Mouse (Mus musculus): ENCODE measurements around the gene Pagr1b. TPM values are rescaled to one million over a fixed set of nuclear protein-coding genes. Genes with fewer than 3 reads are reported as not detected.

Pagr1b gene
- polyA plus RNA-seq, 1 experiment from 2014 or later: not detected

DNA sequence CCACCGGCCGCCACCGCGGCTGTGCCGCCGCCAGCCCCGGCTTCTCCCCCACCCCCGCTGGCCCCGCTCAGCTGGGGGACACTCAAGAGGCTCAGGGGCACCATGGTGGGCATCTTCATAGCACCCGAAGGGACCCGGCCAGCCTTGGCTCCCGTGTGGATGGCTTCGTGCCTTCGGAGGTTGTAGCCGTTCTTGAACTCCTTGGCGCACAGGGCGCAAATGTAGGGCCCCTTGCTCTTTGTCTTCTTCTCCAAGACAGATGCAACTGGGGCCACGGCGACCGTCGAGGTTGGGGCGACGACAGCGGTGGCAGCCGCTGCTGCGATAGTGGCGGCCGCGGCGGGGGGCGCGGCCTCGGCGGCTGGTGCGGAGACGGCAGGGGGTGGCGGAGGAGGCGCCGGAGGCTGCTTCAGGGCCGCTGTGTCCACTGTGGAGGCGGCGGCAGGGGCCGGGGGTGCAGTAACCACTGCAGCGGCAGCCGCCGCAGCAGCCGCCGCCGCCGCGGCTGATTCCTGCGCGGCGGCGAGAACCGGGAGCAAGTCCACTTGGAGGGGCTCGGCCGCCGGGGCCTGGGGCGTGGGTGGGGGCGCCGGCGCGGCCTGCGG, 9.4 kb upstream of the Pagr1b start:
- peaks cover 45% of the 10 kb centered on the region for H3K36me3 ChIP-seq (ENCODE audit: insufficient read depth, low read length)
- WGBS: 0% methylated on average over 60 of the region's 65 CpGs
- peaks cover 50% of the 10 kb centered on the region for H3K4me1 ChIP-seq (ENCODE audit: insufficient read depth, low read length)
- H3K4me2 ChIP-seq (replicated peaks; ENCODE audit: low read depth, low read length): peak overlapping the region; percentile 87
- H3K9ac ChIP-seq (replicated peaks; ENCODE audit: low read length): peak overlapping the region; percentile 97
- H3K4me3 ChIP-seq (ENCODE audit: low read length): peak overlapping the region; percentile 95
- H3K9me3 ChIP-seq (ENCODE audit: low read length): no peaks in the 10 kb centered on the region
- H3K27ac ChIP-seq (ENCODE audit: low read length): peak overlapping the region; percentile 99
- H3K27me3 ChIP-seq (ENCODE audit: insufficient read depth, low read length): no peaks in the 10 kb centered on the region
- ATAC-seq (ENCODE audit: low FRiP score, low TSS enrichment): no peak

DNA sequence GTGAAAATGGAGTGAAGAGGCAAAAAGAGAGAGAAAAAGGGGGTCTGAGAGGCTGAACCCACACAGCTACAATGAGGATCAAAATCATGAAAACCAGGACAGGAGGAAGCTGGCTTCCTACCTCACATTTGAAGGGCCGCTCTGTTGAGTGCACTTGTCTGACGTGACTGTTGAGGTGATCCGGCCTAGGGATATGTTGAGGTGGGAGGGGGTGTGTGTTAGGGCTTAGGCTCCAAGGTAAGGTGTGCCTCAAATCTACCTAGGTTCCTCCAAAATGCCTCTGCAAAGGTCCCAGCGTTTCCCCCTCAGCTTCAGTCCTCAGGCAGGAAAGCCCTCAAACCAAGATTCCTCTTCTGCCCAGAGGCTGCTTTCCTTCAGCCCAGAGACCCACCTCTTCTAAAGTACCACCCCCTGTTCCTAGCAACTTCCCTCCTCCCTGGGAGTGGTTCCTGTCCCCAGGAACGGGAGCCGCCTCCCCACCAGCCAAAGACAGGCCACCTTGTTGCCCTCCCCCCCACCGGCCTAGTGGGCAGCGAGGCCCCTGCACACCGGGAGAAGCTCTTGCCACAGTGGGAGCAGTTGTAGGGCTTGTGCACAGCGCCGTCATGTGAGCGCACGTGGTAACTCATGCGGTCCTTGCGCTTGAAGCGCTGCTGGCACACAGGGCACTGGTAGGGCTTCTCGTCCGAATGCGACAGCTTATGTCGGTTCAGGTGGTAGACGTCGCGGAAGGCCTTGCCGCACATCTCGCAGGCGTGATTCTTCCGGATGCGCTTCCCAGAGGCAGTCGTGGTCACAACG, 8.7 kb upstream of the Pagr1b start:
- under 1% methylated on average over 30 of the region's 30 CpGs for WGBS
- Histone ChIP-seq H3K4me1 (ENCODE audit: insufficient read depth, low read length) (peaks cover 57% of the 10 kb centered on the region), H3K27me3 (ENCODE audit: insufficient read depth, low read length) (no peaks in the 10 kb centered on the region), H3K36me3 (ENCODE audit: insufficient read depth, low read length) (peaks cover 38% of the 10 kb centered on the region), H3K9me3 (ENCODE audit: low read length) (no peaks in the 10 kb centered on the region), H3K4me3 (ENCODE audit: low read length) (peak overlapping the region; percentile 95), H3K4me2 (replicated peaks; ENCODE audit: low read depth, low read length) (peak overlapping the region; percentile 87), H3K27ac (ENCODE audit: low read length) (peak overlapping the region; percentile 99), H3K9ac (replicated peaks; ENCODE audit: low read length) (peak overlapping the region; percentile 97)
- ATAC-seq (ENCODE audit: low FRiP score, low TSS enrichment): peak; percentile 30

DNA sequence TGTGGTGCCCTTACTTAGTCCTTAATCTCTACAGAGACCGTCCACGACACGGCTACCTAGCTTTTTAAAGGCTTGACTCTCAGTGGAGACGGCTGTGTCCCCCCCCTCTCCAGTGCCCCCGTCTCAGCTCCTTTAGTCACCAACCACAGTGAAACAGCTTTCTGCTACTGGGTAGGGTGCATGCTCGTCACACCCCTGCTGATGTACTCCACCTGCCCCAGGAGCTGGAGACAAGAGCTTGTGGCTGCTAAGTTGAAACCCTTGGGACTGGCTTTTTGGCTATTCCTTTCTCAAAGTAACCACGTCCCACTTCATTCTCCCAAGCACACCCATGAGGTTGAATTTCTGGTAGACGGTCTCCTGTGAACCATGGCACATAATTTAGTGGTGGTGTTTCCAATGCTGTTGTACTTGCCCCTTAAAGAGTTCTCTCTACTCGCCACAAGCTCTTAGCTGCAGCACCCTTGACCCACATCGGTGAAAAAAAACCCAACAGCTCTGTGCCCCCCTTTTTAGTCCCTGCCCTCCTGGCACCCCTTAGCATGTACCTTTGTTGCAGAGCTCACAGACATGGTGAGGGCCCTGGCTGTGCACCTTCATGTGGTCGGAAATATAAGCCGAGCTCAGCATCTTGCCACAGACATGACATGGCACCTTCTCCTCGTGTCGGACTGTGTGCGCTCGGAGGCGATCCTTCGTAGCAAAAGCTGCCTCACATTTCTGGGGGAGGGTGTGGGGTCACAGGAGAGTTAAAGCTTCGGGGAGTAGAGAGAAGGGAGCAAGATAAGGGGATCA, 7.8 kb upstream of the Pagr1b start:
- H3K27ac ChIP-seq (ENCODE audit: low read length): peak overlapping the region; percentile 99
- 17% methylated on average over 19 of the region's 19 CpGs for WGBS

DNA sequence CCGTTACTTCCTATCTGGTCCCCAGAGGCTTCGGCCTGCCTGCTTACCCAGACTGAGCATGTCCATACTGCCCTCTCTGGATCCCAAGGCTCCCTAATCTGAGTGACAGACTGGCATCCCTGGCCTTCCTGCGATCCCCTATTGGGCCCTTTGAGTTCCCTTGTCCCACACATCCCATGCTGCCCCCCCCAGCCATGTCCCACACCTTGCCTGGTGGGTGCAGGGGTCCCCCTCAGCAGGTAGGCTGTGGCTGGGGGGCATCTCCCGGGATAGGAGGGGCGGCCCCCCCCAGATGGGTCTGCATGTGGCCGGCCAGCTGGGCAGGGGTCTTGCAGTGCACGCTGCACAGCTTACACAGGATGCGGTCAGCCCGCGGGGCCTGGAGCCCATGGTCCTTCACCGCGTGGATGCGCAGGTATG, 7.0 kb upstream of the Pagr1b start:
- H3K27ac ChIP-seq (ENCODE audit: low read length): peak overlapping the region; percentile 43; the same call in 1 of the 2 replicates
- H3K4me1 ChIP-seq (ENCODE audit: insufficient read depth, low read length): peaks cover 71% of the 10 kb centered on the region
- H3K27me3 ChIP-seq (ENCODE audit: insufficient read depth, low read length): no peaks in the 10 kb centered on the region
- peak overlapping the region; percentile 87 for H3K4me2 ChIP-seq (replicated peaks; ENCODE audit: low read depth, low read length)
- H3K9ac ChIP-seq (replicated peaks; ENCODE audit: low read length): peak overlapping the region; percentile 97
- 83% methylated on average over 13 of the region's 13 CpGs for WGBS
- H3K4me3 ChIP-seq (ENCODE audit: low read length): peak overlapping the region; percentile 95
- H3K9me3 ChIP-seq (ENCODE audit: low read length): no peaks in the 10 kb centered on the region
- H3K36me3 ChIP-seq (ENCODE audit: insufficient read depth, low read length): peaks cover 33% of the 10 kb centered on the region
- no peak for ATAC-seq (ENCODE audit: low FRiP score, low TSS enrichment)

More for the DNA sequence above, 7.8 kb upstream of the Pagr1b start:
- Histone ChIP-seq H3K4me2 (replicated peaks; ENCODE audit: low read depth, low read length) (peak overlapping the region; percentile 87), H3K36me3 (ENCODE audit: insufficient read depth, low read length) (peaks cover 33% of the 10 kb centered on the region), H3K9ac (replicated peaks; ENCODE audit: low read length) (peak overlapping the region; percentile 97), H3K9me3 (ENCODE audit: low read length) (no peaks in the 10 kb centered on the region), H3K4me3 (ENCODE audit: low read length) (peak overlapping the region; percentile 95), H3K4me1 (ENCODE audit: insufficient read depth, low read length) (peaks cover 65% of the 10 kb centered on the region), H3K27me3 (ENCODE audit: insufficient read depth, low read length) (no peaks in the 10 kb centered on the region)
- no peak for ATAC-seq (ENCODE audit: low FRiP score, low TSS enrichment)

DNA sequence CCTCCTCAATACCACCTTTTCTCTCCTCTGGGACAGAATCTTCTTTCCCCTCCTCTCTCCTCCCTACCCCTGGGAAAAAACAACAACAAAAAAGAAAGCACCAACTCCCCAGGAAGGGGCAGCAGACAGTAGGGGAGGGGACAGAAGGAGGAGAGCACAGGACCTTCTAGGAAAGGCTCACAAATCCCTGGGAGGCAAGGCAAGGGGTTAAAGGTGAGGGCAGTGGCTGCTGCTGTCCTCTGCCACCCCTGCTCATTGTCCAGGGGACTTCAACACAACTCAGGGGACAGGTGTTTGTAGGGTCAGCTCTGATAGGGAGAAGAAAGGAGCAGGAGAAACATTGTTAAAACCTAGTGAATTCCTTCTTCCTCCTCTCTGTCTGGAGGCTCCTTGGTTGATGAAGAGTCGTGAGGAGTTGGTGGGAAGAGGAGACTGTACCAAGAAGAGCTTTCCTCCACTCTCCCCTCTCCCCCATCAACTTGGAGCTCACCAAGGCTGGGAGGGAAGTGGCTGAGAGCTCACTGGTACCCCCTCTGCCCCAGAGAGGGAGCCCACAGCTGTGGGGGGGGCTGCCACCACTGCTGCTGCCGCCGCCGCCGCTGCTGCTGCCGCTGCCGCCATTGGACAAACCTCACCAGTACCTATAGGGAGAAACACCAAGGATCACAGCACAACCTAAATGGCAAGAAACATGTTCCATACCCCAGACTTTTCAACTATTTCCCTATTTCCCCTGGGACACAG, 6.4 kb upstream of the Pagr1b start:
- WGBS: 81% methylated on average over 7 of the region's 7 CpGs
- H3K27ac ChIP-seq (ENCODE audit: low read length): no peak overlapping the region

DNA sequence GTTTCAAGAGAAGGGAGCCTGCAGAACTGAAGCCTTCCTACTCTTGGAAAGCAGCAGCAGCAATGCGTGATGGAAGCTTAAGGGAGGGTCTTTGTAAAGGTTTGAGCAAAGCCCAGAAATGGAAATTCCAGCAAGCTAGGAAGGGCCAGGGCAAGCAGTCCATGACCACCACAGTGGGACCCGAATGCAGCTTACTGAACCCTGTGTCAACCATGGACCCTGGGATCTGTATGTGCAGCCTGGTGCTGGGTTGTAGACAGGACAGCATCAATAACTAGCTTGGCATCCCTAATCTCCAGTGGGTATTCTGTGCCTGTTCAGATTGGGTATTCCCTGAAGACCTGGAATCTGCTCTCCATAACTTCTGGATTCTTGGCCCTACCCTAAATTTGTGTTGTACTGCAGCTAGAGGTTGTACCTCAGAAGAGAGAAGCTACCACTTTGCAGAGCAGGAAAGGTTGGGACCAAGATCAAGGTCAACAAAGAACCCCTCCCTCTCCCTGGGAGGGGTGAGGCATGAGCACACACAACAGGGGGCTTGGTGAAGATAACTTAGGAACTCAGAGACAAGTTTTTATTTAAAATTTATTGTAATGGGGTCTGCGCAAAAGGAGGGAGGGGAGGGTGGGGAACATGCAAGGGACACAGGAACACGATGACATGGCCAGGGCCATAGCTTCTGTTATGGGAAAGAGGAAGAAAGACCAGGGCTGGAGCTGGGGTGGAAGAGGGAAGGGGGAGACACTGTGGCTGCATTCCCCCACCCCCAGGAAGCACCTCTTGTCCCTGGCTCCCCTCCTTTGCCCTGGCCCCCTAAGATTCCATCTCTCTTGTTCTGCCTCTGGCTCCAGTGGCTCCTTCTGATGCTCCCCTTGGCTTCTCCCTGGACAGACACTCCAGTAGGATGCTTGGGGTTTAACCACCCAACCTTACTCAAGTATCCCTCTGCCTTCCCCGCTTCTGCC, 5.6 kb upstream of the Pagr1b start:
- H3K36me3 ChIP-seq (ENCODE audit: insufficient read depth, low read length): peaks cover 29% of the 10 kb centered on the region
- H3K27ac ChIP-seq (ENCODE audit: low read length): peak overlapping the region; percentile 58
- H3K9ac ChIP-seq (replicated peaks; ENCODE audit: low read length): peak overlapping the region; percentile 64
- H3K4me3 ChIP-seq (ENCODE audit: low read length): peak overlapping the region; percentile 48
- H3K4me1 ChIP-seq (ENCODE audit: insufficient read depth, low read length): peaks cover 71% of the 10 kb centered on the region
- WGBS: 41% methylated on average over 5 of the region's 5 CpGs
- H3K9me3 ChIP-seq (ENCODE audit: low read length): no peaks in the 10 kb centered on the region
- H3K27me3 ChIP-seq (ENCODE audit: insufficient read depth, low read length): no peaks in the 10 kb centered on the region
- peak overlapping the region; percentile 63 for H3K4me2 ChIP-seq (replicated peaks; ENCODE audit: low read depth, low read length)
- no peak for ATAC-seq (ENCODE audit: low FRiP score, low TSS enrichment)

More for the DNA sequence above, 6.4 kb upstream of the Pagr1b start:
- Histone ChIP-seq H3K36me3 (ENCODE audit: insufficient read depth, low read length) (peaks cover 29% of the 10 kb centered on the region), H3K4me3 (ENCODE audit: low read length) (peak overlapping the region; percentile 95; the same call in 1 of the 2 replicates), H3K9me3 (ENCODE audit: low read length) (no peaks in the 10 kb centered on the region), H3K4me2 (replicated peaks; ENCODE audit: low read depth, low read length) (peak overlapping the region; percentile 87), H3K27me3 (ENCODE audit: insufficient read depth, low read length) (no peaks in the 10 kb centered on the region), H3K4me1 (ENCODE audit: insufficient read depth, low read length) (peaks cover 71% of the 10 kb centered on the region), H3K9ac (replicated peaks; ENCODE audit: low read length) (peak overlapping the region; percentile 97; the same call in 1 of the 2 replicates)
- no peak for ATAC-seq (ENCODE audit: low FRiP score, low TSS enrichment)

DNA sequence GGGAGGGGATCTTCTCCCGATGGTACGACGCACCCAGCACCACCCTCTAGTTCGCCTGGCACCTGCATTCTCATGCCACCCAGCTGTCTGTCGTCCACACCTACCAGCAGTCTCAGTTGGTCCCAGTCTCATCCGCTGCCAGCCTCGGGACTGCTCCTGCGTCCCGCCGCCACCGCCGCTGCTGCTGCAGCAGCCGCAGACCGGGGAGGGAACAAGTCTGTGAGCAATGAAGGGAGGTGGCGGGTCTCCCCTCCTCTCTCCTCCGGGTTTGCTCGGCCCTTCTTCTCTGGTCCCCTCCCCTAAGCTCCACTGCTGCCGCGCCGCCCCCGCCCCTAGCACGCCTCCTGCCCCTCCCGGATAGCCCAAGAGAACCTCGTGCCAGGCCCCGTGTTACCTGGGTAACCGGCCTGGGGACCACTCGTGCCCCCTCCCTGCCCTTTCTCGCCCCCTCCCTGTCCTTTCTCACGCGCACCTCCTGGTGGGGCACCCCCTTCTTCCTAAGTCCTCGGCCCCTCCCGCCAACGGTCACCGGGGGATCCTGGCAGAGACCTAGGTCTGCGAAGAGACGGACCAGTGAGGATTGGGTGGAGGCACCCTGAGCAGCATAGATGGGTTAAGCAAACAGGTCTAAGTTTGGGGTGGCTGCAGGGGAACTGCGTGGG, 4.7 kb upstream of the Pagr1b start, which contains the start of the genes Gm42742 and Prrt2:
Gm42742 (minus strand) TSS at position 197 of the 662 bp plus-strand sequence.
Prrt2 (minus strand) TSS at position 311 of the 662 bp plus-strand sequence.
- Histone ChIP-seq H3K9ac (replicated peaks; ENCODE audit: low read length) (peak within 1 kb of the TSS; percentile 64), H3K9me3 (ENCODE audit: low read length) (no peaks in the 10 kb centered on the region), H3K27ac (ENCODE audit: low read length) (peak within 1 kb of the TSS; percentile 58), H3K4me3 (ENCODE audit: low read length) (peak within 1 kb of the TSS; percentile 48), H3K27me3 (ENCODE audit: insufficient read depth, low read length) (no peaks in the 10 kb centered on the region), H3K4me2 (replicated peaks; ENCODE audit: low read depth, low read length) (peak within 1 kb of the TSS; percentile 63), H3K36me3 (ENCODE audit: insufficient read depth, low read length) (peaks cover 29% of the 10 kb centered on the region), H3K4me1 (ENCODE audit: insufficient read depth, low read length) (peaks cover 72% of the 10 kb centered on the region)
- WGBS: 1% methylated on average over 30 of the region's 37 CpGs
- ATAC-seq (ENCODE audit: low FRiP score, low TSS enrichment): peak; percentile 12; the same call in 1 of the 2 replicates

DNA sequence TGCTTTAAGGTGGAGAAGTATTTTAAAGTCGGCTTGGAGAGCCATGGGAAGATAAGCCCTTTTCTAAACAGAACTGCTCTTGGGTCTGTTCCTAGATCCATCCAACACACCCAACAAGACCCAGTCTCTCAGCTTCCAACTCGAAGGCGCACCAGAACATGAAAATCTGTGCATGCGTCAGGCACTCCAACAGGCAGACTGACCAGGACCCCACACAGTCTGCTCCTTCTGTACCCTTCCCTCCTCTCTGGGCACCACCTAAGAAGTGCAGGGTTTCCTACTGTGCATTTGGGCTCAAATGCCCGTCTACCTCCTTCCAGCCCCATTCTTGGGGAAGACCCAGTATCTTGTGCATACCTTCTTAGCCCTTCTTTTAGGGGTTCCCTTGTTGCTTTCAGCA, 4.2 kb upstream of the Pagr1b start:
- Histone ChIP-seq H3K4me1 (ENCODE audit: insufficient read depth, low read length) (peaks cover 77% of the 10 kb centered on the region), H3K4me2 (replicated peaks; ENCODE audit: low read depth, low read length) (peak overlapping the region; percentile 63), H3K4me3 (ENCODE audit: low read length) (peak overlapping the region; percentile 48), H3K9ac (replicated peaks; ENCODE audit: low read length) (peak overlapping the region; percentile 64), H3K27ac (ENCODE audit: low read length) (peak overlapping the region; percentile 58), H3K36me3 (ENCODE audit: insufficient read depth, low read length) (peaks cover 31% of the 10 kb centered on the region), H3K9me3 (ENCODE audit: low read length) (no peaks in the 10 kb centered on the region), H3K27me3 (ENCODE audit: insufficient read depth, low read length) (no peaks in the 10 kb centered on the region)
- WGBS: 41% methylated on average over 5 of the region's 5 CpGs
- ATAC-seq (ENCODE audit: low FRiP score, low TSS enrichment): no peak

Measured in kidney, embryonic 16.5 days (tissue).